Mouse (Mus musculus) induced T-regulatory cell, adult 2 months (primary cell): Measurements from ENCODE around the gene Tk1.
"Not testable (repeated sequence)": the region's sequence is repeated elsewhere in the genome, so short reads cannot be mapped to it uniquely, and the experiment has no call there.

Experiments used
- DNase-seq: peaks from one replicate; pipeline ENCODE4 v3.0.0-alpha.2; 2012; ENCODE audit warnings: low read depth

The Tk1 gene

GRCm38 (mm10) chr11:117846640-117847039 lies 20.7 kb upstream of the Tk1 start:
- peak; percentile 52 for DNase-seq

- DNase-seq = no peak
Measured at GRCm38 (mm10) chr11:117845651-117846050, 19.8 kb upstream of the Tk1 start.

- no peak for DNase-seq
Measured at GRCm38 (mm10) chr11:117844997-117845396, 19.1 kb upstream of the Tk1 start.

GRCm38 (mm10) chr11:117843434-117843833 lies 17.5 kb upstream of the Tk1 start:
- DNase-seq = no peak

- no peak for DNase-seq
Measured at GRCm38 (mm10) chr11:117840910-117841309, 15.0 kb upstream of the Tk1 start.

- DNase-seq = no peak
Measured at GRCm38 (mm10) chr11:117839021-117839420, 13.1 kb upstream of the Tk1 start.

GRCm38 (mm10) chr11:117838572-117838971 lies 12.7 kb upstream of the Tk1 start:
- no peak for DNase-seq

GRCm38 (mm10) chr11:117836306-117836705 lies 10.4 kb upstream of the Tk1 start:
- DNase-seq = peak; percentile 33

GRCm38 (mm10) chr11:117834086-117834485 lies 8.2 kb upstream of the Tk1 start:
- DNase-seq = no peak

GRCm38 (mm10) chr11:117833509-117833908 lies 7.6 kb upstream of the Tk1 start:
- DNase-seq = not testable (repeated sequence)

GRCm38 (mm10) chr11:117832086-117832969 lies 6.4 kb upstream of the Tk1 start:
- peak; percentile 97 for DNase-seq

GRCm38 (mm10) chr11:117830401-117830800 lies 4.5 kb upstream of the Tk1 start:
- no peak for DNase-seq

- no peak for DNase-seq
Measured at GRCm38 (mm10) chr11:117829671-117830215, 3.9 kb upstream of the Tk1 start.

GRCm38 (mm10) chr11:117828888-117829604 lies 3.2 kb upstream of the Tk1 start:
- peak; percentile 35 for DNase-seq

GRCm38 (mm10) chr11:117828149-117828887 lies 2.4 kb upstream of the Tk1 start:
- peak; percentile 95 for DNase-seq

GRCm38 (mm10) chr11:117827386-117827785 lies 1.5 kb upstream of the Tk1 start:
- no peak for DNase-seq

- DNase-seq = peak; percentile 61
Measured at GRCm38 (mm10) chr11:117826916-117827315, 1.0 kb upstream of the Tk1 start.

GRCm38 (mm10) chr11:117826164-117826563 lies 272 bp upstream of the Tk1 start:
- DNase-seq = no peak

GRCm38 (mm10) chr11:117824060-117824969 lies 1.6 kb downstream of the Tk1 start:
- peak; percentile 88 for DNase-seq

- DNase-seq = no peak
Measured at GRCm38 (mm10) chr11:117823411-117823810, 2.5 kb downstream of the Tk1 start.

GRCm38 (mm10) chr11:117822728-117823241 lies 3.1 kb downstream of the Tk1 start:
- no peak for DNase-seq
